Mouse (Mus musculus) MEL (cell line): ENCODE measurements around the gene Ddt.

ENCODE experiments used
- CHD2 ChIP-seq: IDR thresholded peaks from 2 replicates; pipeline ENCODE4 v1.6.1; 2011; ENCODE audit warnings: low read length, improper control_type of control experiment
- CTCF ChIP-seq, 3 experiments: IDR thresholded peaks in 2 of 3; conservative IDR thresholded peaks in 1 of 3; 2 replicates each; pipeline ENCODE4 v1.5.1; 2011 to 2012; ENCODE audit warnings: low read length in 3 of 3, low read depth in 2 of 3, mild to moderate bottlenecking in 2 of 3, improper control_type of control experiment in 1 of 3, inconsistent platforms in 1 of 3, mixed read lengths in 1 of 3, moderate library complexity in 1 of 3; ENCODE audit not compliant: control insufficient read depth in 1 of 3, insufficient read depth in 1 of 3, poor library complexity in 1 of 3, severe bottlenecking in 1 of 3
- EP300 ChIP-seq, 2 experiments: IDR thresholded peaks; 2 replicates each; pipeline ENCODE4 v1.6.1; 2011; ENCODE audit warnings: improper control_type of control experiment in 2 of 2, low read length in 2 of 2, low read depth in 1 of 2, mild to moderate bottlenecking in 1 of 2
- GATA1 ChIP-seq: IDR thresholded peaks from 2 replicates; pipeline ENCODE4 v1.6.1; 2011; ENCODE audit warnings: low read depth, low read length, improper control_type of control experiment
- NRF1 ChIP-seq: IDR thresholded peaks from 2 replicates; pipeline ENCODE4 v1.6.1; 2014; ENCODE audit warnings: low read depth, mild to moderate bottlenecking, inconsistent platforms, low read length, improper control_type of control experiment, moderate library complexity; ENCODE audit not compliant: poor library complexity, insufficient read depth, severe bottlenecking
- POLR2A ChIP-seq, 2 experiments: IDR thresholded peaks; 2 replicates each; pipeline ENCODE4 v1.6.1; 2011 to 2012; ENCODE audit warnings: low read length in 2 of 2, mild to moderate bottlenecking in 2 of 2, control low read depth in 1 of 2, improper control_type of control experiment in 1 of 2, low read depth in 1 of 2, moderate library complexity in 1 of 2; ENCODE audit not compliant: control insufficient read depth in 1 of 2, insufficient read depth in 1 of 2, poor library complexity in 1 of 2
- RAD21 ChIP-seq: IDR thresholded peaks from 2 replicates; pipeline ENCODE4 v1.6.1; 2011; ENCODE audit warnings: mild to moderate bottlenecking, low read depth, low read length, improper control_type of control experiment
- SIN3A ChIP-seq: IDR thresholded peaks from 2 replicates; pipeline ENCODE4 v1.6.1; 2012; ENCODE audit warnings: low read length, improper control_type of control experiment, inconsistent platforms
- TBP ChIP-seq: IDR thresholded peaks from 2 replicates; pipeline ENCODE4 v1.8.0; 2011; ENCODE audit warnings: low read depth, low read length, improper control_type of control experiment
- USF2 ChIP-seq, 2 experiments: IDR thresholded peaks; 2 replicates each; pipeline ENCODE4 v1.6.1; 2011 to 2012; ENCODE audit warnings: improper control_type of control experiment in 2 of 2, low read length in 2 of 2, borderline replicate concordance in 1 of 2, inconsistent platforms in 1 of 2, low read depth in 1 of 2, mild to moderate bottlenecking in 1 of 2; ENCODE audit not compliant: insufficient read depth in 1 of 2
- ZC3H11A ChIP-seq: IDR thresholded peaks from 2 replicates; pipeline ENCODE4 v1.6.1; 2012; ENCODE audit warnings: low read depth, mild to moderate bottlenecking, inconsistent platforms, low read length, improper control_type of control experiment

- TF ChIP-seq GATA1 (no peak), NRF1 (no peak), CTCF (IDR thresholded peaks at IDR 0.05 in 2 of 3, conservative IDR thresholded peaks at IDR 0.05 in 1 of 3; ENCODE audit: control insufficient read depth in 1 of 3, insufficient read depth in 1 of 3, low read depth in 2 of 3, low read length in 3 of 3, poor library complexity in 1 of 3, severe bottlenecking in 1 of 3) (no peak), USF2 (IDR thresholded peaks at IDR 0.05; ENCODE audit: borderline replicate concordance in 1 of 2, insufficient read depth in 1 of 2, low read depth in 1 of 2, low read length in 2 of 2) (no peak), EP300 (IDR thresholded peaks at IDR 0.05; ENCODE audit: low read depth in 1 of 2, low read length in 2 of 2) (no peak), POLR2A (IDR thresholded peaks at IDR 0.05; ENCODE audit: control insufficient read depth in 1 of 2, insufficient read depth in 1 of 2, low read depth in 1 of 2, low read length in 2 of 2, poor library complexity in 1 of 2) (no peak), ZC3H11A (no peak), TBP (no peak), CHD2 (no peak), RAD21 (no peak), SIN3A (no peak)
Measured at GRCm38 (mm10) chr10:75774587-75774986, 1.4 kb upstream of the Ddt start.
